In genomic region chr11:53316996-53317395, GRCm38 (mm10) we compare ENCODE assay signal across 20 mouse cellular contexts. TPM values are rescaled to one million over a fixed set of nuclear protein-coding genes. Genes with fewer than 3 reads are reported as not detected.
DNase-seq lines count a peak whose midpoint lies in the region; ATAC-seq and TF ChIP-seq lines count a peak whose summit lies in the region.
"Had no signal": no experiment of that assay in that cellular context is flagged by ENCODE, and none has a peak within 500 bp of the region (broad histone marks: within the 10 kb centered on the region; RNA-seq: fewer than 3 reads in every experiment).

No protein-coding gene starts in this region.

- H3K4me2 ChIP-seq in embryonic facial prominence, embryonic 12.5 days (replicated peaks), result no peak overlapping the region
- no peak overlapping the region for H3K4me2 ChIP-seq in stomach, postnatal 0 days (replicated peaks; ENCODE audit: low read depth)
- H3K4me2 ChIP-seq: heart, embryonic 12.5 days; limb, embryonic 12.5 days had no signal

- WGBS in embryonic facial prominence, embryonic 12.5 days, result 40% methylated on average over 6 of the region's 6 CpGs
- WGBS in stomach, postnatal 0 days, result 50% methylated on average over 6 of the region's 6 CpGs

- no peaks in the 10 kb centered on the region for H3K4me1 ChIP-seq in embryonic facial prominence, embryonic 12.5 days
- no peaks in the 10 kb centered on the region for H3K4me1 ChIP-seq in stomach, postnatal 0 days (replicated peaks; ENCODE audit: control insufficient read depth, insufficient read depth)
- H3K4me1 ChIP-seq: limb, embryonic 12.5 days had no signal

- H3K27ac ChIP-seq in embryonic facial prominence, embryonic 12.5 days, result peak overlapping the region; percentile 12; the same call in 1 of the 2 replicates
- H3K27ac ChIP-seq in stomach, postnatal 0 days (replicated peaks), result no peak overlapping the region
- H3K27ac ChIP-seq: hindbrain, embryonic 10.5 days; limb, embryonic 12.5 days had no signal

- TF ChIP-seq EP300 in stomach, postnatal 0 days (optimal IDR thresholded peaks at IDR 0.05), result no peak

- intact Hi-C loops in heart, postnatal 14 days (cut with DNase I), result no loop called here

- H3K27me3 ChIP-seq in embryonic facial prominence, embryonic 12.5 days, result no peaks in the 10 kb centered on the region
- H3K27me3 ChIP-seq in stomach, postnatal 0 days (ENCODE audit: control insufficient read depth, insufficient read depth, low read length), result no peaks in the 10 kb centered on the region
- H3K27me3 ChIP-seq: heart, embryonic 12.5 days; limb, embryonic 12.5 days had no signal

- no peaks in the 10 kb centered on the region for H3K36me3 ChIP-seq in embryonic facial prominence, embryonic 12.5 days
- no peaks in the 10 kb centered on the region for H3K36me3 ChIP-seq in stomach, postnatal 0 days (ENCODE audit: control insufficient read depth, insufficient read depth, low read length)
- H3K36me3 ChIP-seq: G1E; heart, embryonic 12.5 days; hindbrain, embryonic 10.5 days; limb, embryonic 12.5 days had no signal

- no peak overlapping the region for H3K4me3 ChIP-seq in embryonic facial prominence, embryonic 12.5 days
- H3K4me3 ChIP-seq in stomach, postnatal 0 days (ENCODE audit: low read depth, low read length), result no peak overlapping the region
- H3K4me3 ChIP-seq: heart, embryonic 12.5 days; hindbrain, embryonic 10.5 days; limb, embryonic 12.5 days had no signal

- no peak overlapping the region for H3K9ac ChIP-seq in embryonic facial prominence, embryonic 12.5 days
- no peak overlapping the region for H3K9ac ChIP-seq in stomach, postnatal 0 days (ENCODE audit: low read length)
- H3K9ac ChIP-seq: heart, embryonic 12.5 days; limb, embryonic 12.5 days; liver, postnatal 0 days had no signal

- TF ChIP-seq CTCF in stomach, postnatal 0 days (IDR thresholded peaks at IDR 0.05; ENCODE audit: low read depth), result no peak

- DNase-seq in heart, adult 11 months, result peak; percentile 45
- DNase-seq in heart, postnatal 14 days, result no peak
- peak; percentile 23 for DNase-seq in right cerebral cortex, adult 18-20 months
- DNase-seq in right cerebral cortex, postnatal 36 days (ENCODE audit: low spot score in 2 of 2), result no peak
- DNase-seq in mesoderm, embryonic 11.5 days (ENCODE audit: low read depth, low spot score), result peak; percentile 48
- DNase-seq in spleen, adult 12 weeks (ENCODE audit: low spot score), result no peak
- DNase-seq in stomach, postnatal 0 days (ENCODE audit: low spot score), result no peak
- DNase-seq: adrenal gland, postnatal 25 days; B cell, adult 2 months; cerebellum, adult 11 months; gastrocnemius, postnatal 10 days; kidney, postnatal 25 days; layer of hippocampus, postnatal 36 days; liver, postnatal 0 days had no signal

- no peak for ATAC-seq in embryonic facial prominence, embryonic 12.5 days (ENCODE audit: insufficient number of reproducible peaks, insufficient read depth, low FRiP score, low TSS enrichment)
- no peak for ATAC-seq in stomach, postnatal 0 days (ENCODE audit: low FRiP score, low TSS enrichment)
- ATAC-seq: intestine, embryonic 16.5 days; liver, postnatal 0 days had no signal

- no peaks in the 10 kb centered on the region for H3K9me3 ChIP-seq in embryonic facial prominence, embryonic 12.5 days
- H3K9me3 ChIP-seq in stomach, postnatal 0 days (ENCODE audit: control insufficient read depth, low read length), result no peaks in the 10 kb centered on the region
- H3K9me3 ChIP-seq: G1E; heart, embryonic 12.5 days; hindbrain, embryonic 10.5 days; limb, embryonic 12.5 days had no signal

RNA-seq across cellular contexts. Expression of gene Zcchc10, which starts 7.5 kb away (rescaled TPM):
- total RNA-seq in heart, postnatal 14 days (2021), result 1 to 10 TPM; 6.1 to 7.4 TPM
- polyA plus RNA-seq in embryonic facial prominence, embryonic 12.5 days (2016; fragmentation: Nextera tagmentation; extraction: Ambion mirVana), result 19.2 and 21.8 TPM in 2 replicates
- 11.6 and 12.4 TPM in 2 replicates for polyA plus RNA-seq in stomach, postnatal 0 days (2015; fragmentation: Nextera tagmentation; extraction: Ambion mirVana)

RNA-seq across cellular contexts. Expression of gene Hspa4, which starts 16.7 kb away (rescaled TPM):
- 100 to 1,000 TPM; 117 to 124 TPM for total RNA-seq in heart, postnatal 14 days (2021)
- 103 and 110 TPM in 2 replicates for polyA plus RNA-seq in embryonic facial prominence, embryonic 12.5 days (2016; fragmentation: Nextera tagmentation; extraction: Ambion mirVana)
- 53.6 and 59.9 TPM in 2 replicates for polyA plus RNA-seq in stomach, postnatal 0 days (2015; fragmentation: Nextera tagmentation; extraction: Ambion mirVana)

RNA-seq across cellular contexts. Expression of gene Aff4, which starts 33.6 kb away (rescaled TPM):
- 100 to 1,000 TPM in 1 of 2 experiments, 10 to 100 TPM in 1; 97.5 to 109 TPM for total RNA-seq in heart, postnatal 14 days (2021)
- 70.3 and 71.1 TPM in 2 replicates for polyA plus RNA-seq in embryonic facial prominence, embryonic 12.5 days (2016; fragmentation: Nextera tagmentation; extraction: Ambion mirVana)
- polyA plus RNA-seq in stomach, postnatal 0 days (2015; fragmentation: Nextera tagmentation; extraction: Ambion mirVana), result 18.5 and 28.5 TPM in 2 replicates

Comparison
In these comparisons a context has a peak if more than half of its experiments do, and no peak if none do; other contexts are left out.
1. DNase-seq: peak in heart, adult 11 months (single experiment), right cerebral cortex, adult 18-20 months (single experiment) and mesoderm, embryonic 11.5 days (single experiment); none in heart, postnatal 14 days (0 of 2), right cerebral cortex, postnatal 36 days (0 of 2), spleen, adult 12 weeks (single experiment) and stomach, postnatal 0 days (single experiment).